Mouse (Mus musculus) MEL (cell line): ENCODE data around the gene Dydc1.

Experiments
- CTCF ChIP-seq, 3 experiments: IDR thresholded peaks in 2 of 3; conservative IDR thresholded peaks in 1 of 3; 2 replicates each; pipeline ENCODE4 v1.5.1; 2011 to 2012; ENCODE audit warnings: low read length in 3 of 3, low read depth in 2 of 3, mild to moderate bottlenecking in 2 of 3, improper control_type of control experiment in 1 of 3, inconsistent platforms in 1 of 3, mixed read lengths in 1 of 3, moderate library complexity in 1 of 3; ENCODE audit not compliant: control insufficient read depth in 1 of 3, insufficient read depth in 1 of 3, poor library complexity in 1 of 3, severe bottlenecking in 1 of 3
- MYC ChIP-seq: IDR thresholded peaks from 2 replicates; pipeline ENCODE4 v1.6.1; 2011; ENCODE audit warnings: low read depth, mild to moderate bottlenecking, low read length, improper control_type of control experiment, moderate library complexity
- POLR2A ChIP-seq, 2 experiments: IDR thresholded peaks; 2 replicates each; pipeline ENCODE4 v1.6.1; 2011 to 2012; ENCODE audit warnings: low read length in 2 of 2, mild to moderate bottlenecking in 2 of 2, control low read depth in 1 of 2, improper control_type of control experiment in 1 of 2, low read depth in 1 of 2, moderate library complexity in 1 of 2; ENCODE audit not compliant: control insufficient read depth in 1 of 2, insufficient read depth in 1 of 2, poor library complexity in 1 of 2
- POLR2AphosphoS2 ChIP-seq: IDR thresholded peaks from 2 replicates; pipeline ENCODE4 v1.6.1; 2011; ENCODE audit warnings: low read length, improper control_type of control experiment
- POLR2AphosphoS5 ChIP-seq: IDR thresholded peaks from 2 replicates; pipeline ENCODE4 v1.6.1; 2012; ENCODE audit warnings: low read depth, borderline replicate concordance, mild to moderate bottlenecking, inconsistent platforms, low read length, moderate library complexity, mixed read lengths
- USF1 ChIP-seq: IDR thresholded peaks from 2 replicates; pipeline ENCODE4 v1.6.1; 2014; ENCODE audit warnings: low read depth, mild to moderate bottlenecking, inconsistent platforms, low read length, improper control_type of control experiment, moderate library complexity

GRCm38 (mm10) chr14:41094114-41094513 is 21.4 kb downstream of the Dydc1 start:
- no peak for TF ChIP-seq MYC
- TF ChIP-seq CTCF (IDR thresholded peaks at IDR 0.05 in 2 of 3, conservative IDR thresholded peaks at IDR 0.05 in 1 of 3; ENCODE audit: control insufficient read depth in 1 of 3, insufficient read depth in 1 of 3, low read depth in 2 of 3, low read length in 3 of 3, poor library complexity in 1 of 3, severe bottlenecking in 1 of 3): peak in 2 of 3 experiments; percentile 68 to 78; a peak in 4 of 6 replicates
- no peak for TF ChIP-seq POLR2AphosphoS2
- no peak for TF ChIP-seq USF1
- no peak for TF ChIP-seq POLR2A (IDR thresholded peaks at IDR 0.05; ENCODE audit: control insufficient read depth in 1 of 2, insufficient read depth in 1 of 2, low read depth in 1 of 2, low read length in 2 of 2, poor library complexity in 1 of 2)
- no peak for TF ChIP-seq POLR2AphosphoS5
